Mouse (Mus musculus) inflammation-experienced regulatory T-cells, adult 6 months (primary cell): ENCODE results near the gene Nedd9. TPM values are rescaled to one million over a fixed set of nuclear protein-coding genes. Genes with fewer than 3 reads are reported as not detected.
"Not testable (repeated sequence)": the region's sequence is repeated elsewhere in the genome, so short reads cannot be mapped to it uniquely, and the experiment has no call there.

Experiments used
- ATAC-seq: one replicate; pipeline ENCODE4 v1.8.0; 2017
- polyA plus RNA-seq, 3 experiments: library from polyadenylated mRNA; unstranded; fragments of 100-300 nt; shearing (Covaris generic); gene quantifications; one replicate each; pipeline ENCODE4 v1.2.1; 2017

Nedd9 gene
- polyA plus RNA-seq, 3 experiments from 2014 or later: 144 to 156 (median 153) TPM

GRCm38 (mm10) chr13:41286285-41286684 is 200.9 kb downstream of the Nedd9 start:
- ATAC-seq: no peak

- ATAC-seq: no peak
Observed at GRCm38 (mm10) chr13:41285448-41285847, 201.7 kb downstream of the Nedd9 start.

GRCm38 (mm10) chr13:41283256-41283655 is 203.9 kb downstream of the Nedd9 start:
- peak; percentile 72 for ATAC-seq

DNA sequence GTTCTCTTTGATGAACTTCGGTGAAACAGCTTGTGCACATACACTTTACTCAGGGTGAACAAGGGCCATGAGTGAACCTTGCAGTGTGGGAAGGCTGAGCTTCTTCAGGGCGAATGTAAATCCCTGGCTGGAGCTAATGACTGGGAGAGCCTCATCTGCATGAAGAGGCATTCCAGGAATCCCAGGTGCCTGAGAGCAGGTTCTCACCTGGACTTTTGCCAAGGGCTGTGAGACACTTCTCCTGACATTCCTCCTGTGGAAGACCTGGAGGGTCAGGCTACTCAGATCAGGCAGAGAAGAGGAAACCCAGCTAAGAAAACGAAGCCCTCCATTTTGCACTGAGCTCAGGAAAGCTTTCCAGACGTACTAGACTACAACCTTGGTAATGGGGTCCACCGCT is 206.5 kb downstream of the Nedd9 start:
- ATAC-seq: no peak

- ATAC-seq: no peak
Observed at GRCm38 (mm10) chr13:41273927-41274650, 213.1 kb downstream of the Nedd9 start, which contains the start of gene Gm17364. Gene Gm17364, minus strand, starts transcription at chr13:41273977.

DNA sequence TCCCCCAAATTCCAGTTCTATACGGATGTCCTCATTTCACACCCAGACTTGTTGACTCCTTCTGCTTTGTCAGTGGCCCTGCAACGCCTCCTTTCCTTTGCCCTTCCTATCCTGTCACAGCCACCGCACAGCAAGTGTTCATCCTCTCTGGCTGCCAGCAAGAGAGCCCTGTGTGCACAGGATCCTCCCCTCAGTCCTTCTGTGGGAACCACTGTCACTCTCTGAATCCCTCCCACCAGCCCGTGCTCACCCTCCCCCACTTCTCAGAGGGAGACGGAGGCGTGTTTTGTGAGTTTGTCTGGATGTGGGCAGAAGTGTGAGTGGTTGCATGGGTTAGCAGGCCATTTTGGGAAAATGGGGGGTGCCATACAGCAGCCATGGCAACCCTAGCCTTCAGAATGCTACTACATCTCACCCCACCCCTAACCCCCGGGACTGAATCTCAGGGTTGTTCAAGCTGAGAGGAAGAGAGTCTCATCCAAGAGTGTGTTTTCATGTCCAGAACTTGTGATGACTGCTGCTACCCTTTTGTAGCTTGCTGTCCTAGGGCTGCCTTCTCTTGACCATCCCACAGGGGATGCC is 219.2 kb downstream of the Nedd9 start:
- no peak for ATAC-seq

DNA sequence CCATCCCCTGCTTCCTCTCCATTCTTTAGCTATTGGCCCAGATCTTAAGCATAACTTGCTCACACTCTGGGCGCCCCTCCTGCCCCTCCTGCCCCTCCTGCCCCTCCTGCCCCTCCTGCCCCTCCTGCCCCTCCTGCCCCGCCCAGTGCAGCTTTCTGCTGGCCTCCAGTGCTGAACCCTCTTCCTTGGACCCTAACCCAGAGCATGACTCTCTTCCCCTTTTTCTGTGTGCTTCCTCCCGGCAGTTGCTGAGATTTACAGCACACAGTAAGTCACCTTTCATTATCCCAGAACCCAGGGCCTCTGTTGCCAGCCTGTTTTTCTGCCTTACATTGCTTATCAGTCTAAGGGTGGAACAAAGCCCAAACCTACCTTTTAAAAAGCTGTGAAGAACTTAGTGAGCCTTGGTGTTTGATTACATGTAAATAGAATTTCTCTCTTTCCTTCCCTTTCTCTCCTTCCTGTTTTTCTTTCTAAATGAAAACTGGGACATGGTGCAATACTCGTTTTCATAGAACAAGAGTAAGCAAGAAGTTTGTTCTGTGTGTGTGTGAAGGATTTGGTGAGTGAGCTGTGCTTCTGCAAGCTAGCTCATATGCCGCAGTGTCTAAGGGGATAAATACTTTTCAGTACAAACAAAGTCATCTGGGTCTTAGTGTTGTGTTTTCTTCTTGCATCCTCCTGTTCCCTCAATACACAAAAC is 223.7 kb downstream of the Nedd9 start:
- ATAC-seq: no peak

DNA sequence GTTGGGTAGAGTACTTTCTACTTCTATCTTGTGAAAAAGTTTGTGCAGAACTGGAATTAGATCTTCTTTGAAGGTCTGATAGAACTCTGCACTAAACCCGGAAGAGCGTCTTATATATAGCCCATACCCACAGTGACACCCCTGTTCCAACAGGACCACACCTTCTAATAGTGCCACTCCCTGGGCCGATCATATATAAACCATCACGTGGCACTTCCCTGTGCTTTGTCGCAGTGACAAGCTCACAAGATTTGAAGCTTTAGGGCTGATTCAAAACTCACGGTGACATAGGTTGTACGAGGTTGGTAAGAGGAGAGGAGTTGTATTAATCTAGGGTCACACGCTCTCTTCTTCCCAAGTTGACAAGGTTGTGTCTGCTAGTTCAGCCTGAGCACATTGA is 225.5 kb downstream of the Nedd9 start:
- ATAC-seq: not testable (repeated sequence)

Other genes with a start within 250 kb of the Nedd9 start
- gene Smim13, start 237.5 kb downstream of the Nedd9 start, polyA plus RNA-seq: 1 to 10 TPM; 2.3 to 4.8 (median 3.1) TPM
- gene Gm17364, start 213.4 kb downstream of the Nedd9 start, polyA plus RNA-seq: not detected
- gene Tmem170b, start 118.5 kb upstream of the Nedd9 start, polyA plus RNA-seq: 10 to 100 TPM in 2 of 3 experiments, 1 to 10 TPM in 1; 8.4 to 13.6 (median 11.5) TPM